Mouse (Mus musculus) C2C12 (cell line): Measurements from ENCODE around the gene Tex33.

Experiments
- CTCF ChIP-seq: IDR thresholded peaks from one replicate; pipeline ENCODE4 v1.5.1; 2011; ENCODE audit not compliant: control insufficient read depth, insufficient read depth, insufficient read length
- MYOD1 ChIP-seq: IDR thresholded peaks from one replicate; pipeline ENCODE4 v1.6.1; 2011; ENCODE audit warnings: low read depth; ENCODE audit not compliant: control insufficient read depth, insufficient read length

- no peak for TF ChIP-seq CTCF
- no peak for TF ChIP-seq MYOD1
Observed at GRCm38 (mm10) chr15:78413083-78413718, 17.5 kb upstream of the Tex33 start.
